Mouse (Mus musculus): ENCODE measurements around the gene Wtap. TPM values are rescaled to one million over a fixed set of nuclear protein-coding genes. Genes with fewer than 3 reads are reported as not detected.
A peak's percentile ranks its signal among the peaks of the same experiment; 100 is the strongest.
"Not testable (repeated sequence)": the region's sequence is repeated elsewhere in the genome, so short reads cannot be mapped to it uniquely, and the experiment has no call there.

The Wtap gene
- 10 to 100 TPM; 52.3 to 59.6 TPM for total RNA-seq (2021)
- long read RNA-seq, experiment 1, transcript Wtap-204 (6 exons, 3,187 nt): major isoform, 15 of 35 reads
- long read RNA-seq, experiment 1, transcript Wtap-201 (8 exons, 2,051 nt): minor isoform, 6 of 35 reads
- long read RNA-seq, experiment 1, transcript Wtap-205 (6 exons, 2,442 nt): minor isoform, 11 of 35 reads
- long read RNA-seq, experiment 1, partial matches to known transcripts: 0 of 35 reads
- long read RNA-seq, experiment 1, other reads (novel, unspliced or antisense): 2 of 35 reads
- long read RNA-seq, experiment 2, transcript Wtap-204 (6 exons, 3,187 nt): major isoform, 18 of 48 reads
- long read RNA-seq, experiment 2, transcript Wtap-203 (8 exons, 2,060 nt): minor isoform, 5 of 48 reads
- long read RNA-seq, experiment 2, transcript Wtap-205 (6 exons, 2,442 nt): minor isoform, 14 of 48 reads
- long read RNA-seq, experiment 2, transcript Wtap-201 (8 exons, 2,051 nt): minor isoform, 6 of 48 reads
- long read RNA-seq, experiment 2, partial matches to known transcripts: 1 of 48 reads
- long read RNA-seq, experiment 2, other reads (novel, unspliced or antisense): 4 of 48 reads

GRCm38 (mm10) chr17:12994069-12994468 is at the start of gene Wtap:
Gene Wtap, minus strand, starts transcription at chr17:12994169.
- TF ChIP-seq CTCF (conservative IDR thresholded peaks at IDR 0.05): no peak
- DNase-seq (ENCODE audit: low spot score in 2 of 2): no peak
- Histone ChIP-seq H3K27ac (peak within 1 kb of the TSS; percentile 100), H3K4me3 (peak within 1 kb of the TSS; percentile 63)

- H3K27ac ChIP-seq; H3K4me3 ChIP-seq; DNase-seq (ENCODE audit: low spot score in 2 of 2): not testable (repeated sequence)
Observed at GRCm38 (mm10) chr17:13036627-13037192, 42.7 kb upstream of the Wtap start.

DNA sequence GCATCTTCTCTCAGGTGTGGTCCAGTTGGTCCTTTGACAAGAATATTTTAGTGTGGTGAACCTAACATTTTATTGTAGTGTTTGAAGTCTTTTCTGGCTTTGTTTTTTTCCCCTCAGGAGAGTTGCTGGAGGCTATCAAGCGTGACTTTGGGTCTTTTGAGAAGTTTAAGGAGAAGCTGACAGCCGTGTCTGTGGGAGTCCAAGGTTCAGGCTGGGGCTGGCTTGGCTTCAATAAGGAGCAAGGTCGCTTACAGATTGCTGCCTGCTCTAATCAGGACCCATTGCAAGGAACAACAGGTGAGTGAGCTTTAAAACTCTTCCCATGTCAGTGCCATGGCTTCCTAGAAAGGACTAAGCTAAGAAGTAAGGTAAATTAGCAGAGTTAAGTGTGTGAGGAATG is 19.3 kb upstream of the Wtap start:
- DNase-seq (ENCODE audit: low spot score in 2 of 2): no peak
- no peak overlapping the region for H3K4me3 ChIP-seq
- H3K27ac ChIP-seq: no peak overlapping the region
- TF ChIP-seq CTCF (conservative IDR thresholded peaks at IDR 0.05): no peak

DNA sequence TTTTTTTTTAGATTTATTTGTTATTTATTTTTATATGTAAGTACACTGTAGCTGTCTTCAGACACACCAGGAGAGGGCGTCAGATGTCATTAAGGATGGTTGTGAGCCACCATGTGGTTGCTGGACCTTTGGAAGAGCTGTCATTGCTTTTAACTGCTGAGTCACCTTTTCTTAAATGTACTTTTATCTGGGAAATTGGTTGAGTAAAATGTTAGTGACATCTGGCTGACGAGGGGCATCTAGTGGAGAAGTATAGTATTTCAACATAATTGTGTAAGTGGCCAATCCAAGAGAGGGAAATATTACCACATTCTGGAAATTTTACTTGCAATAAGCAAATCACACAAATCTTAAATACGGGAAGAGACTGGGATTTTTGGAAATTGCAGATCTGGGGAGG is 15.9 kb upstream of the Wtap start:
- peak overlapping the region; percentile 12 for H3K27ac ChIP-seq
- TF ChIP-seq CTCF (conservative IDR thresholded peaks at IDR 0.05): peak; percentile 84
- H3K4me3 ChIP-seq: peak overlapping the region; percentile 97
- peak; percentile 20 to 56 for DNase-seq (ENCODE audit: low spot score in 2 of 2)

GRCm38 (mm10) chr17:13008528-13008927 is 14.6 kb upstream of the Wtap start:
- H3K4me3 ChIP-seq: peak overlapping the region; percentile 97
- TF ChIP-seq CTCF (conservative IDR thresholded peaks at IDR 0.05): no peak
- DNase-seq (ENCODE audit: low spot score in 2 of 2): peak in 1 of 2 experiments; percentile 27
- H3K27ac ChIP-seq: peak overlapping the region; percentile 93

- Histone ChIP-seq H3K27ac (peak overlapping the region; percentile 93), H3K4me3 (peak overlapping the region; percentile 97)
- TF ChIP-seq CTCF (conservative IDR thresholded peaks at IDR 0.05): peak; percentile 35
- DNase-seq (ENCODE audit: low spot score in 2 of 2): peak; percentile 98 to 99
Observed at GRCm38 (mm10) chr17:13007730-13008425, 13.9 kb upstream of the Wtap start.

DNA sequence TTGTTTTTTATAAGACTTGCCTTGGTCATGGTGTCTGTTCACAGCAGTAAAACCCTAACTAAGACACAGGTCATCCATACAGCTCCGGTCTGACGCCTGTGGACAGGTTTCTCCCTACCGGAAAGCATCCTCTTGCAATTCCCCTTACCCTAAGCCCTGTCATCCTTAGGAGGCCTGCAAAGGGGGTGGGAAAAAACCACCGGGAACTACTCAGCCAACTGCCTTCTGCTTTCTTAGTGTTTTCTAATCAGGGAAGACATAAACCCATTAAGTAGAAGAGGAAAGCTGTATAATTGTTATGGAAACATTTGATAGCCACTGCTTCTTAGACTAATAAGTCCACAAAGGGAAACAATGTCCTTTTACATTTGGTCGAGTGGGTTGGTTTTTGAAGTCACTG is 13.0 kb upstream of the Wtap start:
- no peak for TF ChIP-seq CTCF (conservative IDR thresholded peaks at IDR 0.05)
- Histone ChIP-seq H3K27ac (peak overlapping the region; percentile 93), H3K4me3 (peak overlapping the region; percentile 97)
- DNase-seq (ENCODE audit: low spot score in 2 of 2): no peak

DNA sequence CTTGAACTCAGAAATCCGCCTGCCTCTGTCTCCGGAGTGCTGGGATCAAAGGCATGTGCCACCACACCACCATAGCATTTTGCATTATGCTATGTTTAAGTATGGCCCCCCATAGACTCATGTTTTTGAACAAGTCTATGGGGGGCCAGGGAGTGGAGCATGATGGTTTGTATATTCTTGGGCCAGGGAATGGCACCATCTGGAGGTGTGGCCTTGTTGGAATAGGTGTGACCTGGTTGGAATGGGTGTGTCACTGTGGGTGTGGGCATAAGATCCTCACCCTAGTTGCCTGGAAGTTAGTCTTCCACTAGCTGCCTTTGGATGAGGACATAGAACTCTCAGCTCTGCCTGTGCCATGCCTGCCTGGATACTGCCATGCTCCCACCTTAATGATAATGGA is 12.6 kb upstream of the Wtap start, which contains the start of gene Sod2:
TSS of gene Sod2 (plus strand) at position 301 of the 400 bp plus-strand sequence.
- Histone ChIP-seq H3K4me3 (peak within 1 kb of the TSS; percentile 97), H3K27ac (peak within 1 kb of the TSS; percentile 93)
- DNase-seq (ENCODE audit: low spot score in 2 of 2): not testable (repeated sequence)

DNA sequence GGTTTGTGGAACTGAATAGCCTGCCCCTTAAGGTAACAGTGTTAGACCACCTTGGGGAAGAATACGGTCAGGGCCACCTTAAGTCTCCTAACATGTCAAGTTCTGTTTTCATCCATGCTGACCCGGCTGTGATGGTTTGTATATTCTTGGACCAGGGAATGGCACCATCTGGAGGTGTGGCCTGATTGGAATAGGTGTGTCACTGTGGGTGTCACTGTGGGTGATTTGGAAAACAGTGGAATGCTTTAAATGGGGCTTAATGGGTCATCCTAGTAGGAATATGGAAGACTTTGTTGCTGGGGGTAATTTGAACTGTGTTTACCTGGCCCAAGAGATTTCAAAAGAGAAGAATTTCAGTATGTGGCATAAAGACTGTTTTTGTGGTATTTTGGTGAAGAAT is 10.5 kb upstream of the Wtap start:
- DNase-seq (ENCODE audit: low spot score in 2 of 2); H3K27ac ChIP-seq; H3K4me3 ChIP-seq: not testable (repeated sequence)

GRCm38 (mm10) chr17:13002243-13002642 is 8.3 kb upstream of the Wtap start:
- peak; percentile 52 for TF ChIP-seq CTCF (conservative IDR thresholded peaks at IDR 0.05)
- DNase-seq (ENCODE audit: low spot score in 2 of 2); H3K27ac ChIP-seq; H3K4me3 ChIP-seq: not testable (repeated sequence)

GRCm38 (mm10) chr17:12999069-12999468 is 5.1 kb upstream of the Wtap start:
- no peak for TF ChIP-seq CTCF (conservative IDR thresholded peaks at IDR 0.05)
- H3K27ac ChIP-seq: no peak overlapping the region
- no peak for DNase-seq (ENCODE audit: low spot score in 2 of 2)
- no peak overlapping the region for H3K4me3 ChIP-seq

DNA sequence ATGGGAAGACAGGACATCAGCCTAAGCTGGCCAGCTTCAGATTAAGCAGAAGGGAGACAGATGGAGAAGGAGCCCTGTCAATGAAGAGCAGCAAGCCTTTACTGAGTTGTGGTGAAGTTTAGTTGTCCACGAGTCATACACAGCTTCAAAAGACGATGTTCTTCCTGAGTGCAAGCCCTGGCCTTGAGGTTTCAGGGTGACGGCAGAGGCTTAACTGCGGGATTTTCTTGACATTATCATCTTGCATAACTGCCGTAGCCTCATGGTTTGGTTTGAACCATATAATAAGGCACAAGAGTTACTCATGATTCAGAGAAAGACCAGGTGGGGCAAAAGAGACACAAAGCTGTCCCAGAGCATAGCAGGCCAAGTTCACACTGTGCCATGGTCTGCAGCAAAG is 3.9 kb upstream of the Wtap start:
- DNase-seq (ENCODE audit: low spot score in 2 of 2): no peak
- Histone ChIP-seq H3K27ac (no peak overlapping the region), H3K4me3 (no peak overlapping the region)
- no peak for TF ChIP-seq CTCF (conservative IDR thresholded peaks at IDR 0.05)

- no peak overlapping the region for H3K4me3 ChIP-seq
- peak; percentile 47 to 55 for DNase-seq (ENCODE audit: low spot score in 2 of 2)
- TF ChIP-seq CTCF (conservative IDR thresholded peaks at IDR 0.05): peak; percentile 85
- H3K27ac ChIP-seq: no peak overlapping the region
Observed at GRCm38 (mm10) chr17:12996345-12996744, 2.4 kb upstream of the Wtap start.

Data from layer of hippocampus, adult 2 months (tissue).